Mouse (Mus musculus): ENCODE measurements around the gene Ace3.

Gene Ace3

GRCm38 (mm10) chr11:106044349-106044748, 49.9 kb downstream of the Ace3 start:
- no peak for DNase-seq (ENCODE audit: low read depth, low spot score)

- DNase-seq (ENCODE audit: low read depth, low spot score) = no peak
Measured at GRCm38 (mm10) chr11:106045256-106045655, 50.8 kb downstream of the Ace3 start.

- no peak for DNase-seq (ENCODE audit: low read depth, low spot score)
Measured at GRCm38 (mm10) chr11:106045780-106046179, 51.3 kb downstream of the Ace3 start.

- no peak for DNase-seq (ENCODE audit: low read depth, low spot score)
Measured at GRCm38 (mm10) chr11:106046584-106046983, 52.1 kb downstream of the Ace3 start.

GRCm38 (mm10) chr11:106053921-106054320, 59.4 kb downstream of the Ace3 start:
- no peak for DNase-seq (ENCODE audit: low read depth, low spot score)

- DNase-seq (ENCODE audit: low read depth, low spot score) = no peak
Measured at GRCm38 (mm10) chr11:106054600-106054999, 60.1 kb downstream of the Ace3 start.
